Mouse (Mus musculus): ENCODE measurements at regions not wholly inside any gene's neighbourhood (a gene's known extent, or its start where the extent isn't known, plus 50 kb on each side); places are given as distances from the start of the nearest gene placed in this dataset.
"Not testable (repeated sequence)": the region's sequence is repeated elsewhere in the genome, so short reads cannot be mapped to it uniquely, and the experiment has no call there.

- in situ Hi-C loops (cut with MboI; ENCODE audit: unreplicated experiment in 2 of 2) = not testable (repeated sequence)
Observed at GRCm38 (mm10) chr11:26711237-26711636, 117.4 kb upstream of the Vrk2 start.

GRCm38 (mm10) chr11:26708636-26709035 is 114.8 kb upstream of the Vrk2 start:
- in situ Hi-C loops (cut with MboI; ENCODE audit: unreplicated experiment in 2 of 2) = no loop called here

GRCm38 (mm10) chr11:26683850-26684249 is 90.1 kb upstream of the Vrk2 start:
- in situ Hi-C loops (cut with MboI; ENCODE audit: unreplicated experiment in 2 of 2) = no loop called here

GRCm38 (mm10) chr11:26667251-26667650 is 73.5 kb upstream of the Vrk2 start:
- in situ Hi-C loops (cut with MboI; ENCODE audit: unreplicated experiment in 2 of 2) = no loop called here

- in situ Hi-C loops (cut with MboI; ENCODE audit: unreplicated experiment in 2 of 2) = no loop called here
Observed at GRCm38 (mm10) chr11:26660878-26661277, 67.1 kb upstream of the Vrk2 start.

GRCm38 (mm10) chr11:26649165-26649564 is 55.4 kb upstream of the Vrk2 start:
- in situ Hi-C loops (cut with MboI; ENCODE audit: unreplicated experiment in 2 of 2) = not testable (repeated sequence)

All from v-Abl transformed pro-B cells (cell line).